Mouse (Mus musculus) activated CD4-positive, CD25-positive, alpha-beta regulatory T cell (primary cell): Measurements from ENCODE around the gene Ergic1. TPM values are rescaled to one million over a fixed set of nuclear protein-coding genes. Genes with fewer than 3 reads are reported as not detected.

Source experiments
- polyA plus RNA-seq, 2 experiments: library from polyadenylated mRNA; unstranded; fragments of 100-300 nt; shearing (Covaris generic); gene quantifications; one replicate each; pipeline ENCODE4 v1.2.1; 2017

The Ergic1 gene
- 10 to 100 TPM; 85.8 to 91.9 TPM for polyA plus RNA-seq

GRCm38 (mm10) chr17:26561290-26561640 is at the start of gene Ergic1:
Ergic1 (plus strand) TSS chr17:26561489.

GRCm38 (mm10) chr17:26561651-26562181 is 427 bp downstream of the Ergic1 start, which contains the start of gene Dusp1:
Dusp1 (minus strand) TSS chr17:26562128.

GRCm38 (mm10) chr17:26662978-26663683 is 101.8 kb downstream of the Ergic1 start, which contains the start of gene Atp6v0e:
Atp6v0e (plus strand) TSS chr17:26663231.

Other genes with a start within 250 kb of the Ergic1 start
- under 1 TPM in 1 of 2 experiments, not detected in 1; 0.11 TPM for gene Neurl1b, start 146.7 kb upstream of the Ergic1 start, polyA plus RNA-seq
- gene Dusp1, start 639 bp downstream of the Ergic1 start, polyA plus RNA-seq: 10 to 100 TPM; 82.2 to 83.3 TPM
- gene Atp6v0e, start 101.7 kb downstream of the Ergic1 start, polyA plus RNA-seq: 100 to 1,000 TPM; 339 to 371 TPM
- 10 to 100 TPM; 66.5 to 69.1 TPM for gene Crebrf, start 154.2 kb downstream of the Ergic1 start, polyA plus RNA-seq
- 10 to 100 TPM; 29.3 to 35.4 TPM for gene Bnip1, start 219.6 kb downstream of the Ergic1 start, polyA plus RNA-seq